Mouse (Mus musculus) heart, embryonic 15.5 days (tissue): Measurements from ENCODE around the gene Castor2. TPM values are rescaled to one million over a fixed set of nuclear protein-coding genes. Genes with fewer than 3 reads are reported as not detected.

Source experiments
- ATAC-seq: fragments of 200-750 bp; cut with Nextera tagmentation; replicated peaks from 2 replicates; pipeline ENCODE4 v1.8.0; 2017; ENCODE audit warnings: low read depth, moderate TSS enrichment; ENCODE audit not compliant: insufficient number of reproducible peaks, insufficient read depth, low FRiP score
- H3K27ac ChIP-seq: fragments of 300-500 bp; sonication (generic); 2 replicates; pipeline ENCODE4 v1.5.1; 2015; ENCODE audit warnings: mild to moderate bottlenecking, inconsistent platforms
- H3K27me3 ChIP-seq: fragments of 300-500 bp; sonication (generic); 2 replicates; pipeline ENCODE4 v1.6.1; 2015; ENCODE audit warnings: inconsistent platforms
- H3K36me3 ChIP-seq: fragments of 300-500 bp; sonication (generic); 2 replicates; pipeline ENCODE4 v1.6.1; 2015; ENCODE audit warnings: mild to moderate bottlenecking, inconsistent platforms
- H3K4me1 ChIP-seq: fragments of 300-500 bp; sonication (generic); replicated peaks from 2 replicates; pipeline ENCODE4 v1.6.1; 2015; ENCODE audit warnings: inconsistent platforms
- H3K4me2 ChIP-seq: fragments of 300-500 bp; sonication (generic); 2 replicates; pipeline ENCODE4 v1.6.1; 2015; ENCODE audit warnings: inconsistent platforms, mild to moderate bottlenecking, moderate library complexity
- H3K4me3 ChIP-seq: fragments of 300-500 bp; sonication (generic); 2 replicates; pipeline ENCODE4 v1.5.1; 2015; ENCODE audit warnings: mild to moderate bottlenecking, inconsistent platforms
- H3K9ac ChIP-seq: fragments of 300-500 bp; sonication (generic); 2 replicates; pipeline ENCODE4 v1.6.1; 2015; ENCODE audit warnings: mild to moderate bottlenecking, inconsistent platforms
- H3K9me3 ChIP-seq: fragments of 300-500 bp; sonication (generic); replicated peaks from 2 replicates; pipeline ENCODE4 v1.6.1; 2016; ENCODE audit warnings: inconsistent platforms
- whole genome bisulfite sequencing: fragments of 180-500 bp; shearing (Covaris S2); methylation state at CpG from one replicate; pipeline ENCODE4 v1.1.7; 2015; ENCODE audit warnings: mixed read lengths; 5-methylcytosine and 5-hydroxymethylcytosine counted together
- polyA plus RNA-seq: library from polyadenylated mRNA; unstranded; fragments of >200 nt; fragmentation: Nextera tagmentation; extraction: Ambion mirVana; gene quantifications from 2 replicates; pipeline ENCODE4 v1.2.1, GENCODE M21; 2015

Gene Castor2
- polyA plus RNA-seq, 1 experiment from 2014 or later: 5.0 TPM

DNA sequence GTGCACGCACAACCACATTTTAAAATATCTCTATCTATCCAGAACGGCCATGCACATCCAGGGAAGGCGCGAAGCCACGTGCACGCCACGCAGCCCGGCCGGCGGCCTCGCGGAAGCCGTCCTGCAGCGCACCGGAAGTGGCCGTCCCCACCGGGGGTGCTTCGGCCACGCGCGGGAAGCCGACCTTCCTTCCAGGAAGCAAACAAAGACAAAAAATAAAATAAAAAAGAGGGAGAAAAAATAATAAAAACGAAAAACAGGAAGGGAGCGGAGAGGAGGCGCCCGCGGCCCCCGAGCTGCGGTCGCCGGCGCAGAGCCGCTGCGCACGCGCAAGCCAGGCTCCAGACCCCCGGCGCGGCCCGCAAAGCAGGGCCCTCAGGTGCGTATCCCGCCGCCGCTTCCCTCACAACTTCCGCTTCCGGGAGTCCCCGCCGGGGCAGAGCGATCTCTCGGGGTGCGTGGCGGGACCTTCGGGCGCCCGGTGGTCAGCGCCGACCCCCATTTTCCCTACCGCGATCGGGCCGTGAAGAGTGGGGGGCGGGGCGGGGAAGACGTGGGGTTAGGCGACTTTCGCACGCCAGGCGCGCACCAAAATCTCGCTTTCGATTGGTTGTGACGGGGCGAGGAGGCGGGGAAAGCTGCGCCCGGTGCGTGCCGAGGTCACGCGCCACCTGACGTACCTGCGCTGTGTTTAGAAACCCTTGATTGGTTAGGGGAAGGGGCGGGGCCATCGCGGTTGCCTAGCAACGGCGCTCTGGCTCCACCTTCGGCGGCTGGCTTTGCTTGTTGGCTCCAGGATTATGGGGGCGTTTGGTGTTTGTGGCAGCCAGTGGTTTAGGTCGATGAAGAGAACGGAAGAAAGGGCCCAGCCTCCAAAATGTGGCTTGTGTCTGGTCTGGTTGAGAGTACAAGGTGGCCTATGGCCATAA lies 84.6 kb downstream of the Castor2 start, which contains the start of gene Gtf2ird2:
TSS of gene Gtf2ird2 (plus strand) at position 140 of the 929 bp plus-strand sequence.
- Histone ChIP-seq H3K9ac (peak within 1 kb of the TSS; percentile 77), H3K4me1 (peaks cover 17% of the 10 kb centered on the region), H3K27ac (peak within 1 kb of the TSS; percentile 91), H3K36me3 (no peaks in the 10 kb centered on the region), H3K27me3 (no peaks in the 10 kb centered on the region), H3K4me2 (peak within 1 kb of the TSS; percentile 81), H3K9me3 (no peaks in the 10 kb centered on the region), H3K4me3 (peak within 1 kb of the TSS; percentile 68)
- peak; percentile 95 for ATAC-seq
- under 1% methylated on average over 92 of the region's 92 CpGs for WGBS

DNA sequence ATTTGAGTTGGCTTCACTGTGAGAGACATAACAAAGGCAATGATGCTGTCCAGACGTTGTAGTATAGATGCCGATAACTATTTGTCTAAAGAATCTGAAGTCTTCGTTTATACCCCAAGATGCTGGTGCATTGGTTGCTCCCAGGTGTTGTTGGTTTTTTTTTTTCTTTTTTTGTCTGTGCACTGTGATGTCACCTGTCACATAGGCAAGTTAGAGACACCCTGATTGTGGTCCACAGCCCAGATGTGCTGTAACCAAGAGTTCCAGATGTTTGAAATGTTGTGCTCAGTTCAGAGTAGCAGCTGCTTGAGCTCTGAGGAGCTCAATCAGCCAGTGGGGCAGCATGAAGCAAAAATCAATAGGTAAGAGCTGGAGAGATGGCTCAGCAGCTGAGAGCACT lies 86.5 kb downstream of the Castor2 start:
- no peak overlapping the region for H3K4me2 ChIP-seq
- ATAC-seq: no peak
- H3K4me3 ChIP-seq: no peak overlapping the region
- no peak overlapping the region for H3K9ac ChIP-seq
- H3K9me3 ChIP-seq: no peaks in the 10 kb centered on the region
- no peaks in the 10 kb centered on the region for H3K36me3 ChIP-seq
- no peak overlapping the region for H3K27ac ChIP-seq
- H3K4me1 ChIP-seq: peaks cover 17% of the 10 kb centered on the region
- WGBS: 80% methylated on average over 3 of the region's 3 CpGs
- H3K27me3 ChIP-seq: no peaks in the 10 kb centered on the region

DNA sequence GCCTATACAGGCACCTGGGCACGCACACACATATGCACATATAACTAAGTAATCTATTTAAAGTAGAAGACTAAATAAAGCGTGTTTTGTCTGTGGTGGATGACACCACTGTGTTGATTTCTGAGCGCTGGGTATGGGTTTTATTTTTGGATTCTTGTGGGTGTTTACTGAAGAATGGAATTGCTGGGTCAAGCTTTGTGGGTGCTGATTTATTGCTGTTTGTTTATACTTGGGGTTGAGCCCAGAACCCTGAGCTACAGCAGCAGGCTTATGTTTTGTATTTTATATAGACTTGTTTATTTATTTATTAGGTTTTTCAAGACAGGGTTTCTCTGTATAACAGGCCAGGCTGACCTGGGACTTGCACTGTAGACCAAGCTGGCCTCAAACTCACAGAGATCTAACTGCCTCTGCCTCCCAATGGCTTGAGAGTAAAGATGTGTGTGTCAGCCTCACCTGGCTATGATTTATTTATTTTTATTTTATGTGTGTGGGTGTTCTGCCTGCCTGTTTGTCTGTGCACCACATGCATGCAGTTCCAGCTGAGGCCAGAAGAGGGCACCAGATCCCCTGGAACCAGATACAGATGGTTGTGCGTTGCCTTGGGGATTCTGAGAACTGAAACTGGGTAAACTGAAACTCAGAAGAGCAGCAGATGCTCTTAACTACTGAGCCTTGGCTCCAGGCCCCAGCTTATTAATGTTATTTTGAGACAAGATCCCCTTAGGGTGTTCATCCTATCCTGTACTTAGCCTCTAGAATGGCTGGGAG lies 87.6 kb downstream of the Castor2 start:
- H3K9ac ChIP-seq: no peak overlapping the region
- H3K9me3 ChIP-seq: no peaks in the 10 kb centered on the region
- H3K27me3 ChIP-seq: no peaks in the 10 kb centered on the region
- H3K27ac ChIP-seq: no peak overlapping the region
- H3K4me2 ChIP-seq: no peak overlapping the region
- 72% methylated on average over 4 of the region's 4 CpGs for WGBS
- H3K4me3 ChIP-seq: no peak overlapping the region
- ATAC-seq: no peak
- peaks cover 16% of the 10 kb centered on the region for H3K4me1 ChIP-seq
- H3K36me3 ChIP-seq: no peaks in the 10 kb centered on the region; the same call in 1 of the 2 replicates

DNA sequence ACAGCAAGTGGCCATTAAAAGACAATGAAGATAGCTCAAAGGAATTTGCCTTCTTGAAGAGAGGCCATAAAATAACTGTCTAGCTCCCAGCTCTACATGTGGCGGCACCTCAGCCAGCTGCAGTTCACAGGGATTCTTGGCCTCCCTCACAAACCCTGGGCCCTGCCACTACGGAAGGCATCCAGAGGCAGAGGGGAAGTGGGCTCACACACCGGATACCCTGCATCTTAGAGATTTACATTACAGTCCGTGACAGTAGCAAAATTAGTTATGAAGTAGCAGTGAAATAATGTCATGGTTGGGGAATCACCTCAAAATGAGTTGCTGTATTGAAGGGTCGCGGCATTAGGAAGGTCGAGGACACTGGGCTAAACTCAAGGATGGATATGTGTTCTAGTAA lies 89.1 kb downstream of the Castor2 start:
- Histone ChIP-seq H3K4me3 (no peak overlapping the region), H3K9ac (no peak overlapping the region)
- no peak for ATAC-seq

DNA sequence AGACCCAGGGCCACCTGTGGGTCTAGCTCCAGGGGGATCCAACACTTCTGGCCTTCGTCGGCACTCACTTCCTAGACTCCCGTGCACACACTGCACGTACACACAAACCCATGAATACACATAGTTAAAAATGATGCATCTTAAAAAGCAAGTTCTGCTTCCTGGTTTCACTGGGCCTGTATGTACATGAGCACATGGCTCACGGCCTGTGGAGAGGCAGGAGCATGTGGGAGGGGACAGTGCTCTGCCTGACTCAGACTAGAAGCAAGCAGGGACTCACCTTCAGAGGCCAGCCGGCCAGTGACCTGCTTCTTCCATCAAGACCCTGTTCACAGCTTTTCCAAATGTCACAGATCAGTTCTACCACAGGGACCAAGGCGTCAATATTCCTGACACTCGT lies 94.2 kb downstream of the Castor2 start:
- Histone ChIP-seq H3K36me3 (peaks cover 10% of the 10 kb centered on the region; the same call in 1 of the 2 replicates), H3K9ac (no peak overlapping the region), H3K9me3 (no peaks in the 10 kb centered on the region), H3K27ac (no peak overlapping the region), H3K27me3 (no peaks in the 10 kb centered on the region), H3K4me3 (no peak overlapping the region), H3K4me1 (no peaks in the 10 kb centered on the region), H3K4me2 (no peak overlapping the region)
- ATAC-seq: no peak
- WGBS: 87% methylated on average over 8 of the region's 8 CpGs

More for the DNA sequence above, 89.1 kb downstream of the Castor2 start:
- Histone ChIP-seq H3K4me2 (no peak overlapping the region), H3K27me3 (no peaks in the 10 kb centered on the region), H3K9me3 (no peaks in the 10 kb centered on the region), H3K27ac (no peak overlapping the region), H3K4me1 (peaks cover 2% of the 10 kb centered on the region), H3K36me3 (no peaks in the 10 kb centered on the region; the same call in 1 of the 2 replicates)
- WGBS: 78% methylated on average over 7 of the region's 7 CpGs

Other genes with a start within 250 kb of the Castor2 start
- 20.1 and 24.2 TPM in 2 replicates for gene Rcc1l, start 77.1 kb downstream of the Castor2 start, polyA plus RNA-seq
- 5.1 and 6.3 TPM in 2 replicates for gene Gtf2ird2, start 84.3 kb downstream of the Castor2 start, polyA plus RNA-seq
- gene Ncf1, start 129.9 kb downstream of the Castor2 start, polyA plus RNA-seq: 3.1 and 5.0 TPM in 2 replicates
- 121 and 125 TPM in 2 replicates for gene Gtf2i, start 215.0 kb downstream of the Castor2 start, polyA plus RNA-seq